Mouse (Mus musculus): ENCODE results near the gene Lrig3. TPM values are rescaled to one million over a fixed set of nuclear protein-coding genes. Genes with fewer than 3 reads are reported as not detected.

Gene Lrig3
- polyA plus RNA-seq, 1 experiment from 2014 or later, result 12.1 TPM

- WGBS, result 61% methylated on average over 7 of the region's 7 CpGs
Measured at GRCm38 (mm10) chr10:125989890-125990289, 23.9 kb downstream of the Lrig3 start.

GRCm38 (mm10) chr10:125990394-125990793 is 24.4 kb downstream of the Lrig3 start:
- no peaks in the 10 kb centered on the region for H3K9me3 ChIP-seq (ENCODE audit: low read depth, low read length)
- no peak overlapping the region for H3K4me3 ChIP-seq (ENCODE audit: low read depth, low read length)
- H3K27ac ChIP-seq (ENCODE audit: low read depth), result no peak overlapping the region
- 63% methylated on average over 5 of the region's 5 CpGs for WGBS
- H3K9ac ChIP-seq, result no peak overlapping the region
- no peak overlapping the region for H3K4me2 ChIP-seq
- H3K27me3 ChIP-seq (ENCODE audit: insufficient read depth, low read length), result no peaks in the 10 kb centered on the region
- H3K36me3 ChIP-seq (ENCODE audit: insufficient read depth), result peaks cover 26% of the 10 kb centered on the region
- DNase-seq, result no peak
- TF ChIP-seq CTCF (IDR thresholded peaks at IDR 0.05; ENCODE audit: low read depth), result no peak
- no peak for ATAC-seq (ENCODE audit: insufficient read depth)
- H3K4me1 ChIP-seq (ENCODE audit: insufficient read depth), result 0 out of 2 replicates have a peak, but pooled peaks cover 3% of the 10 kb centered on the region

More at GRCm38 (mm10) chr10:125989890-125990289, 23.9 kb downstream of the Lrig3 start:
- Histone ChIP-seq H3K9me3 (ENCODE audit: low read depth, low read length) (no peaks in the 10 kb centered on the region), H3K4me3 (ENCODE audit: low read depth, low read length) (no peak overlapping the region), H3K9ac (no peak overlapping the region), H3K4me2 (no peak overlapping the region), H3K36me3 (ENCODE audit: insufficient read depth) (peaks cover 25% of the 10 kb centered on the region), H3K4me1 (ENCODE audit: insufficient read depth) (0 out of 2 replicates have a peak, but pooled peaks cover 3% of the 10 kb centered on the region), H3K27ac (ENCODE audit: low read depth) (no peak overlapping the region), H3K27me3 (ENCODE audit: insufficient read depth, low read length) (no peaks in the 10 kb centered on the region)
- DNase-seq, result no peak
- ATAC-seq (ENCODE audit: insufficient read depth), result no peak
- TF ChIP-seq CTCF (IDR thresholded peaks at IDR 0.05; ENCODE audit: low read depth), result no peak

GRCm38 (mm10) chr10:125991819-125992218 is 25.9 kb downstream of the Lrig3 start:
- WGBS, result 87% methylated on average over 7 of the region's 7 CpGs
- Histone ChIP-seq H3K27me3 (ENCODE audit: insufficient read depth, low read length) (no peaks in the 10 kb centered on the region), H3K9me3 (ENCODE audit: low read depth, low read length) (no peaks in the 10 kb centered on the region), H3K9ac (no peak overlapping the region), H3K27ac (ENCODE audit: low read depth) (no peak overlapping the region), H3K4me2 (no peak overlapping the region), H3K4me1 (ENCODE audit: insufficient read depth) (0 out of 2 replicates have a peak, but pooled peaks cover 3% of the 10 kb centered on the region), H3K36me3 (ENCODE audit: insufficient read depth) (peaks cover 29% of the 10 kb centered on the region), H3K4me3 (ENCODE audit: low read depth, low read length) (no peak overlapping the region)
- no peak for TF ChIP-seq CTCF (IDR thresholded peaks at IDR 0.05; ENCODE audit: low read depth)
- no peak for DNase-seq
- no peak; the same call in 1 of the 2 replicates for ATAC-seq (ENCODE audit: insufficient read depth)

GRCm38 (mm10) chr10:125994855-125995254 is 28.9 kb downstream of the Lrig3 start:
- peaks cover 44% of the 10 kb centered on the region for H3K36me3 ChIP-seq (ENCODE audit: insufficient read depth)
- peak; percentile 66 for TF ChIP-seq CTCF (IDR thresholded peaks at IDR 0.05; ENCODE audit: low read depth)
- H3K27me3 ChIP-seq (ENCODE audit: insufficient read depth, low read length), result no peaks in the 10 kb centered on the region
- WGBS, result 72% methylated on average over 1 of the region's 1 CpGs
- H3K27ac ChIP-seq (ENCODE audit: low read depth), result no peak overlapping the region
- H3K4me1 ChIP-seq (ENCODE audit: insufficient read depth), result no peaks in the 10 kb centered on the region
- H3K9me3 ChIP-seq (ENCODE audit: low read depth, low read length), result no peaks in the 10 kb centered on the region
- H3K4me2 ChIP-seq, result no peak overlapping the region
- peak; percentile 78 for DNase-seq
- H3K9ac ChIP-seq, result no peak overlapping the region
- peak; percentile 78; the same call in 1 of the 2 replicates for ATAC-seq (ENCODE audit: insufficient read depth)
- H3K4me3 ChIP-seq (ENCODE audit: low read depth, low read length), result no peak overlapping the region

GRCm38 (mm10) chr10:125995701-125996100 is 29.7 kb downstream of the Lrig3 start:
- no peak for TF ChIP-seq CTCF (IDR thresholded peaks at IDR 0.05; ENCODE audit: low read depth)
- H3K36me3 ChIP-seq (ENCODE audit: insufficient read depth), result peaks cover 51% of the 10 kb centered on the region
- H3K27me3 ChIP-seq (ENCODE audit: insufficient read depth, low read length), result no peaks in the 10 kb centered on the region
- H3K4me2 ChIP-seq, result no peak overlapping the region
- H3K4me3 ChIP-seq (ENCODE audit: low read depth, low read length), result no peak overlapping the region
- H3K9ac ChIP-seq, result no peak overlapping the region
- 88% methylated on average over 6 of the region's 6 CpGs for WGBS
- no peaks in the 10 kb centered on the region for H3K4me1 ChIP-seq (ENCODE audit: insufficient read depth)
- H3K27ac ChIP-seq (ENCODE audit: low read depth), result no peak overlapping the region
- ATAC-seq (ENCODE audit: insufficient read depth) (no peak), DNase-seq (no peak)
- no peaks in the 10 kb centered on the region for H3K9me3 ChIP-seq (ENCODE audit: low read depth, low read length)

GRCm38 (mm10) chr10:125996989-125997388 is 31.0 kb downstream of the Lrig3 start:
- ATAC-seq (ENCODE audit: insufficient read depth) (no peak), DNase-seq (peak; percentile 19)
- H3K27me3 ChIP-seq (ENCODE audit: insufficient read depth, low read length), result no peaks in the 10 kb centered on the region
- no peak for TF ChIP-seq CTCF (IDR thresholded peaks at IDR 0.05; ENCODE audit: low read depth)
- H3K4me1 ChIP-seq (ENCODE audit: insufficient read depth), result no peaks in the 10 kb centered on the region
- peaks cover 55% of the 10 kb centered on the region for H3K36me3 ChIP-seq (ENCODE audit: insufficient read depth)
- WGBS, result 74% methylated on average over 9 of the region's 9 CpGs
- H3K4me2 ChIP-seq, result no peak overlapping the region
- no peak overlapping the region for H3K27ac ChIP-seq (ENCODE audit: low read depth)
- no peaks in the 10 kb centered on the region for H3K9me3 ChIP-seq (ENCODE audit: low read depth, low read length)
- H3K4me3 ChIP-seq (ENCODE audit: low read depth, low read length), result no peak overlapping the region
- no peak overlapping the region for H3K9ac ChIP-seq

GRCm38 (mm10) chr10:125999561-125999960 is 33.6 kb downstream of the Lrig3 start:
- H3K9ac ChIP-seq, result no peak overlapping the region
- no peaks in the 10 kb centered on the region for H3K9me3 ChIP-seq (ENCODE audit: low read depth, low read length)
- 87% methylated on average over 6 of the region's 6 CpGs for WGBS

More at GRCm38 (mm10) chr10:125999561-125999960, 33.6 kb downstream of the Lrig3 start:
- ATAC-seq (ENCODE audit: insufficient read depth) (no peak), DNase-seq (no peak)
- peaks cover 67% of the 10 kb centered on the region for H3K36me3 ChIP-seq (ENCODE audit: insufficient read depth)
- no peak overlapping the region for H3K4me2 ChIP-seq
- H3K4me1 ChIP-seq (ENCODE audit: insufficient read depth), result no peaks in the 10 kb centered on the region
- H3K27me3 ChIP-seq (ENCODE audit: insufficient read depth, low read length), result no peaks in the 10 kb centered on the region
- H3K27ac ChIP-seq (ENCODE audit: low read depth), result no peak overlapping the region
- H3K4me3 ChIP-seq (ENCODE audit: low read depth, low read length), result no peak overlapping the region
- TF ChIP-seq CTCF (IDR thresholded peaks at IDR 0.05; ENCODE audit: low read depth), result no peak
